Mouse (Mus musculus): ENCODE measurements around the gene Tnfaip8l3.

Tnfaip8l3 gene

GRCm38 (mm10) chr9:53990921-53991320 lies 77.3 kb downstream of the Tnfaip8l3 start:
- peak; percentile 66 for DNase-seq (ENCODE audit: low spot score)

- peak; percentile 23 for DNase-seq (ENCODE audit: low spot score)
Measured at GRCm38 (mm10) chr9:53986972-53987371, 81.2 kb downstream of the Tnfaip8l3 start.

- no peak for DNase-seq (ENCODE audit: low spot score)
Measured at GRCm38 (mm10) chr9:53984868-53985267, 83.3 kb downstream of the Tnfaip8l3 start.

GRCm38 (mm10) chr9:53975122-53975518 lies 93.1 kb downstream of the Tnfaip8l3 start, which contains the start of gene Elmod1:
Gene Elmod1, minus strand, starts transcription at chr9:53975301.
- DNase-seq (ENCODE audit: low spot score) = no peak

- no peak for DNase-seq (ENCODE audit: low spot score)
Measured at GRCm38 (mm10) chr9:53974328-53975121, 93.7 kb downstream of the Tnfaip8l3 start.

GRCm38 (mm10) chr9:53973929-53974327 lies 94.3 kb downstream of the Tnfaip8l3 start:
- no peak for DNase-seq (ENCODE audit: low spot score)
